Mouse (Mus musculus): ENCODE data around the gene Tjp2.
"Not testable (repeated sequence)": the region's sequence is repeated elsewhere in the genome, so short reads cannot be mapped to it uniquely, and the experiment has no call there.

Gene Tjp2

DNA sequence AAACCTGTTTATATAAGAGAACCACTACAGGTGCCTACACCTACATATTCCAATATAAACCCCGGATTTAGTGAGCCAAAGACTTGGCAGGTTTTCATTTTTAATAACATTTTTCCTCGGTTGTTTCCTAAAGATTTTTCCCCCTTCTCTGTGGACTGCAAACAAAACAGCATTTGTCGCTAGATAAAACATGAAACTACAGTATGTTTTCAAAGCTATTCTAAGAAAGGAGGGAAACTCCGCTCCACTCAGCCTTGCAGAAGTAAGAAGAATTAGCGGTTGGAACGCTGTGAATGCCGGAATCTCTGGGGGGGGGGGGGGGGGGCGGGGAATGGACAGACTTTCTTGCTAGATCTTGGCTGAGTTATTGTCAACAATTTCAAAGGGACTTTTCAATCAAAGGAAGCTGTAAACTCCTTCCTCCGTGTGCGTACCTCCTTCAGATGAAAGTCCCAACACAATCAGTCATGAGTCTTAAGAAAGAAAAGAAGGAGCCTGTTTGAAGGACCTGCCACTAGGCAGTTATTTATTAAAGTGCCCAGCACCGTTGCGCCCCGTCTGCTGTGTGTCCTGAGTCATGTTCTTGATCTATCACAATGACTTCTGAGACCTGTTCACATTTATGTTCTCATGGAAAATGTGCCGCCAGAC lies 3.9 kb downstream of the Tjp2 start:
- DNase-seq: no peak

DNA sequence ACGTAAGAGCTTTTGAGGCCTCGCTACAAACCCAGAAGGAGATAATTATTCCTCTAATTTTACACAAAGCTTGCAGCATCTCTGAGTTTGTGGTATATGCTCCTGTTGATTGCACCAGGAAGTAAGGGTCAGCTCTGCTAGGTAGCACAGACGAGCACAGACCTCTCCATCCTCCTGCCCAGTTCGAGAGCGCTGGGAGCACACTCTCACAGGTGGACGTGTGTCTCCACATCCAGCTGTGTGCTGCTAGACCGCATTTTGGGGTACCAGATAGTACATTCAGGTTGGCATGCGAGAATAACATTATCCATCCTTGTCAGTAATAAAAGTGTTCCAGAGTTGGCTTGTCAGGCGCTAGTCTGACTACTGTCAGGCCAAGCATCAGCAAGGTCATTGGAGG lies 5.8 kb downstream of the Tjp2 start:
- DNase-seq: peak; percentile 87

DNA sequence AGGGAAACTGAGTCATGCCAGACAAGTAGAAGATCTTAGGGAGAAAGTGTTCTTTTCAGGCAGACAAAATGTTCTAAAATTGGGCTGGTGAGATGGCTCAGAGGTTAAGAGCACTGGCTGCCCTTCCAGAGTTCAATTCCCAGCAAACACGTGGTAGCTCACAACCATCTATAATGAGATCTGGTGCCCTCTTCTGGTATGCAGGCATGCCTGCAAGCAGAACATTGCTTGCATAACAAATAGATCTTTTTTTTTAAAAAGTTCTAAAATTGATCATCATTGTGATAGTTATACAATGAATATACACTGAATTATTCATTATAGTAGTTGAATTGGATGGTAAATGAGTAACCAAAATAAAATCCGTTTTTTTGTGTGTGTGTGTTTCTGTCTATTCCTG lies 6.5 kb downstream of the Tjp2 start:
- DNase-seq: no peak

DNA sequence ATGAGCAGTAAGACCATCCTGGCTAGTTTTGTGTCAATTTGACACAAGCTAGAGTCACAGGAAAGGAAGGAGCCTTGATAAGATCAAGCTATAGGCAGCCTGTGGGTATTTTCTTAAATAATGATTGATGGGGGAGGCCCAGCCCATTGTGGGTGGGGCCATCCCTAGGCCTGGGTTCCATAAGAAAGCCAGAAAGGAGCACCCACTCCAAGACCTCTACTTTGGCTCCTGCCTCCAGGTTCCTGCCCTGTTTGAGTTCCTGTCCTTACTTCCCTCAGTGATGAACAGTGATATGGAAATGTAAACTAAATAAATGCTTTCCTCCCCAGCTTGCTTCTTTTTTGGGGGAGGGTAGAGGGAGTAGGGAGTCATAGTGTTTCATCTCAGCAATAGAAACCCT lies 7.0 kb downstream of the Tjp2 start:
- peak; percentile 66 for DNase-seq

DNA sequence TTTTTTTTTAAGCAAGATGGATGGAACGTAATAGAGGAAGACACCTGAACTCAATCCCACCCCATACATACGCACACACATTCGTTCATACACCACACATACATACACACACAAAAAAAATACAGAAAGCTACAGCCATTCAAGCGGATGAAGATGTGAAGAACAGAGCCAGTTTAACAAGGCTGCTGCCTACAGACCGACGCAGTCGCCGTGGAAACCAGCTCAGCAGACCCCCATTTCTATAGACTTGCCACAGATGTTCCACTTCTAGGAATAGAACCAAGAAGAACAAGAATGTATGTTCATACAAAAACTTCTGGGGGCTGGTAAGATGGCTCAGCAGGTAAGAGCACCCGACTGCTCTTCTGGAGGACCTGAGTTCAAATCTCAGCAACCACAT lies 8.1 kb downstream of the Tjp2 start:
- no peak for DNase-seq

DNA sequence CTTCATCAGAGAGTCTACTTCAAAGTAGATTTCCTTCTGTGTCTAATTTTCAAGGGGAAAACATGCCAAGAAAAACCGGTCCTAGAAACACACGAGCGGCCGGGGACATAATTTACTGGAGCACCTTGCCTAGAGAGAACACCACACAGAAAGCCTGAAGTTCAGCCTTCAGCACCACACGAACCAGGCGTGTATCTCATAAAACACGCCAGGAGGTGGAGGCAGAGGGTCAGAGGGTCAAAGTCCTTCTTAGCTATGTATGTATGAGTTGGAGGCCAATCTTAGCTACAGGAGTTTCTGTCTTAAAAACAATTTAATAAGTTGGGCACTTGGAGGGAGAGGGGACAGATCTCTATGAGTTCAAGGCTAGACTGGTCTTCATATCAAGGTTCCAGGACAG lies 9.9 kb downstream of the Tjp2 start:
- DNase-seq: no peak

DNA sequence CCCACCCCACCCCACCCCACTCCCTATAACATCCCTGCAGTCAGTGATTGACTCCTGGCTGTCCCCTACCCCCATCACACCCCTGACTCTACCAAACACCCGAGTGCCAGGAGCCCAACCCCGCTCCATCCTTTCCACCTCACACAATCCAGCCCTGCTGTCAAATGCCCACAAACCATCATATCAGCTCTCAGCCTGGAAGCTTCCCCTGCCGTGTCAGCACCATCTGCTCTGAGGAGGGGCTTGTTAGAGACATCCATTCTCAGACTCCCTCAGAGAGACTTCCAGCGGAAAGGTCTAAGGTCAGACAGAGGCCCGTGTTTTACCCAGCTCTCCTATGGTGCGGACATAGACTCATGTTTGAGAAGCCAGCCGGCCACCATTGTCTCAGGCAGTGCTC lies 11.5 kb downstream of the Tjp2 start:
- no peak for DNase-seq

DNA sequence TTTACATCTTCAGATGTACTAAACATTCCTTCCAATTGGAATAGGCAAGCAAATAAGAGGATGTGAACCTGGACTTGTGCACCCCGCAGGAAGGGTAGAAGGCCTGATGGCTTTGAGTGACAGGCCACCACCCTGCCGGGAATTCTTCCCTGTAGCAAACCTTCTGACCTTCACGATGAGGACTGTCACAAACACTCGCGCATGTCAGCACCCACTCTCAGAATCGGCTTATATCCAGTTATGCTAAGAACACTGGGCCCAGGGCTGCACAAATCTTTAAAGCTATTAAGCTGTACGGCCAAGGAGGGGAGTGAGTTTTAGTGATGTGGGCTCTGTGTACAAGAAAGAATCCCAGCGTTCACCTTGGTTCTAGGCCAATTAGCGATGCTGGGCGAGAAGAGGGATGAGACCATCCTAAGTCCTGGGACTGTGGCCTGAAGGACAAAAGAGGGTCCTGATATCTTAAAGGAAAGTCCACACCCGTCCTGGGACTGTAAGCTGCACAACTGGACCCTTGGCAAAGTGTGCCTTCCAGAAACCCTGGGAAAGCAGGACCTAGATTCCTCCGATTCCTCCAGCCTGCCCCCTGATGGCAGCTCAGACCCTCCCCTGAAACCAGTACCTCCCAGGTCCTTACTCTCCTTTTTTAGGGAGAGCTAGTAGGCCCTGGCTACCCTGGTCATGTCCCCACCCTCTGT lies 12.1 kb downstream of the Tjp2 start:
- DNase-seq: peak; percentile 94

DNA sequence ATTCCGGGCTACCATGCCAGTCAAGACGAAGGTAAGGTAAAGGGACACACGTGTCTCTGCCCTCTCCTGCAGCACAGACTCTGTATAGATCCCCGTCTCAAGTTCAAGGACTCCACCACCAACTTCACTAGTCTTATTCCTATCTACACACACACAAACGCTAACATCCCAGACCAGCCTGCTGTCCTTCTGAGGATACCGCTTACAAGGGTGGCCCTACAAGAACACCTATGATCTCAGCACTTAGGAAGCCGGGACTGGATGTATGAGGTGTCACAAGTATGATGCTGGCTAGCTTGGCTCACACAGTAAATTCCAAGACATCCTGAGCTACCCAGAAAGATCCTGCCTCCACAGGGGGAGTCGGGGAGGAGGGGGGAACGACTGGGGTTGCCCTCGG lies 13.7 kb downstream of the Tjp2 start:
- DNase-seq: peak; percentile 65

DNA sequence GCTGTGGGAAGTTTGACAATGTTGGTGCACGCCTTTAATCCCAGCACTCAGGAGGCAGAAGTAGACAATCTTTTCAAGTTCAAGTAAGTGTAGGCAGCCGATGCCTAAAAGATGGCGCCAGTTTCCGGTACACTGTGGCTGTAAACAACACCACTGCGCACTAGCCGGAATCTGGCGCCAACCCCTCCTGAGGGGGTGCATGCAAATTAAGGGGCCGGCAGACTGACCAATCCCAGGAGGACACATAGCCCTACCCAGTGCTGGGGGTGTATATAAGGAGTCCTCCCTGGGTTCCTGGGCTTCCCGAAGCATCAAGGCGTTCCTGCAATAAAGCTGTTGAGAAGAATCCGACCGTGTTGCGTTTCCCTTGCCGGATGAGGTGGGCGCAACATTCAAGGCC lies 15.3 kb downstream of the Tjp2 start:
- no peak for DNase-seq

DNA sequence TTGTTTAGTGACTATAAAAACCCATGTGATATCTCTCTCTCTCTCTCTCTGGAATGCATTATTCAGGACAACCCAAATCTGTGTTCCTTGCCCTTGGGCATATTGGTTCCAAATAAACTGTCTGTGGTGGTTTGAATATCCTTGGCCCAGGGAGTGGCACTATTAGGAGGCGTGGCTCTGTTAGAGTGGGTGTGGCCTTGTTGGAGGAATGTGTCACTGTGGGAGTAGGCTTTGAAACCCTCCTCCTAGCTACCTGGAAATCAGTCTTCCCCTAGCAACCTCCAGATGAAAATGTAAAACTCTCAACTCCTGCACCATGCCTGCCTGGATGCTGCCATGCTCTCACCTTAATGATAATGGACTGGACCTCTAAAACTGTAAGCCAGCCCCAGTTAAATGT lies 16.9 kb downstream of the Tjp2 start:
- no peak for DNase-seq

DNA sequence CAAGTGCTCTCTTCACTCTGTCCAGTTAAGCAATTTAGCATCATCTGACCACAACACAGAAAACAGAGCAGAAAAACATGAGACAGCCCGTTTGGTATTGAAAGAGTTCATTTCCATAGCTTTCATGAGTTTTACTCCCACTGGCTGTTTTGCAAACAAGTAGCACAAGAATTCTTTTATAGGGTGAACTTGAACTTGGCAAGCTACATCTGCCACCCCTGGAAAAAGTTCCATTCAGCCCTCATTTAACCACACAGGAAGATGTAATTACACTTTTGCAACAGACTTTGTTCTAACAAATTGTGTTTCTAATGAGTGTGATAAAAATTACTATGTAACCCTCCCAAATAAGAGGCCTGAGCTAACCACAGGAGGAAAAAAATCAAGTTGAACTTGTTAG lies 19.8 kb downstream of the Tjp2 start:
- DNase-seq: no peak

DNA sequence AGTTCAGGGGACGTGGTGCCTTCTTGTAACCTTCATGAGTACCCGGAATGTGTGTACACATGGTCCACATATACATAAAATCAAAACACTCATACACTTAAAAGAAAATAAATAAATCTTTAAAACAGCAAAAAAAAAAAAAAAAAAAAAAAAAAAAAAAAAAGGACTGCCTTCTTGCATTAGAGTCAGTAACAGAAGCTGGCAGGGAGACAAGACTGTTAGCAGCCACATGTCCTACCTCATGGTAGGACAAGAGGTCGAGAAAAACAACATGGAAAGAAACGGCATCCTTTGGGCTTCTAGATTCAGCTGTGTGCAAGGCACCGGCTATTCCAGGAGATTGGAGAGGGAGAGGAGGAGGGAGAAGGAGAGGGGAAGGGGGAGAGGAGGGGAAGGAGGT lies 23.0 kb downstream of the Tjp2 start:
- DNase-seq: no peak

DNA sequence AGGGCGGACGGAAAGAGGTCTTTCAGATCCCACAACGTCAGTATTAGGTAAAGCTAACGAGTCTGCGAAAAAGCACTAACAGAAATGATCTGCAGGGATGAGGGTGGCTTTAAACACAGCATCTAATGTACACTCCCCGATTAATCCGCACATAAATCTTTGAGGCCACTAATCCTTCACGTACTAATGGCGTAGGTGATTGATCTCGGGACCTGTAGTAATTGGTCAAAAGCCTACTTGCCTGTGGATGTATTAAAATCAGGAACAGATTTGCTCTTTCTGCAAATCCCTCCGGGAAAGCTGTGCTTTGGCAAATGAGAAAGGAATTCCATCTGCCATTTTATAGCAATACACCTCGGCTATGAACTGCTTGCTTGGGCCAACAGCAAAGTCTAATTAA lies 24.3 kb downstream of the Tjp2 start:
- DNase-seq: no peak

DNA sequence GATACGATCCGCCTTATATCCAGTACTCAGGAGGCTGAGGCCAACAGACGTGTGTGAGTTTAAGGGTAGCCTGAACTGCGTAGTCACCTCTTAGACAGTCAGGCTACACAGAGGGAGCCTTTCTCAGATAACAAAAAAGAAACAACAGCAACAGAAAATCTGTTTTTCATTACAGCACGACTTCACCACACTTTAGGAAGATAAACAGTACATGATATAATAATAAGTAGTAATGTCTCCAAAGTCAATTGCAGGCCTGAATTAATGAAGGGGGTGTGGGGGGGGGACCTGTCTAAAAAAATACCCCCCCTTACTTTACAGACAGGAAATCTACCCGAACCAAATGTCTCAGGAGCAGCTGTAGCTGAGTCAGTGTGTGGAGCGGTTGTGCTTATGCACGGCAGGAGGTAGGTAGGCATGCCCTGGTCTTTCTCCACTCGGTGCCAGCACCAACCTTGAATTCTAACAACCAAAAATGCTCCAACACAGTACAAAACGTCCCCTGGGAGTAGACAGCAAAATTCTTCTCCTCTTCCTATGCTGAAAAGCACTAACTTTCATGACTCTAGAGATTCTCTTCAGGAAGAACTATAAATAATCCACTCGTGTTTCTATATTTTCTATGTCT lies 26.0 kb downstream of the Tjp2 start:
- no peak for DNase-seq

DNA sequence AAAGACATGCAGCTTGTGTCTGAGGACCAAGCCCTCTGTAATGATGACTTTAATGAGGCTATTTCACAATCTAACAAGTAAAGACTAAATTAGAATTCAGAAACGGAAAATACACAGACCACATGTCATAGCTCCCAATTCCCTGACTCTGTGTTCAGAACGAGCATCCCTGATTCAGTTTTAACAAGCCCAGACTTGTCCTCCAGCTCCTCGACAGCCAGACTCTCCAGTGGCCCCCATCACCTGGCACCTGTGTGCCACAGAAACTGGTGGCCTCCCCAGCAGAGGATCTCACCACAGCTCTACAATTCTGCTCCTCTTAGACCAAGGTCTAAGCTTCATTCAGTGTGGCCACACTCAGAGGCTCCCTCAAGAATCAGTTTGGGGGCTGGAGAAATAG lies 27.5 kb downstream of the Tjp2 start:
- DNase-seq: no peak

DNA sequence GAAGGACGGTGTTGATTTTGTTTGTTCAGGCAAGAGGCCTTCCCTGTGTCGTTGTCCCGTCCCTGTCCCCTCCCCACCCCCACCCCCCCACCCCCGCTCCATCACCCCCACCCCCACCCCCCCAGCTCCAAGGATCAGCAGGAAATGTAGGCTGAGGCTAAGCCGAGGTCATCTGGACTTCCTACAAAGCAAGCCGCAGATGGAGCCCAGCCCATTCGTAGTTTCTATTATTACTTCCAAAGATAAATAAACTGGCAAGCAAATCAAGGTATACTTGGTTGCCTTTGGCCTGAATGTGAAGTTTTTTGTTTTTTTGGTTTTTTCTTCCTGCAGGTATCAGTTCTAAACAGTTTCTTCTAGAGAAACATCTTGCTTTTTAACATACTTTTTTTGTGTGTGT lies 29.6 kb downstream of the Tjp2 start:
- DNase-seq: no peak

DNA sequence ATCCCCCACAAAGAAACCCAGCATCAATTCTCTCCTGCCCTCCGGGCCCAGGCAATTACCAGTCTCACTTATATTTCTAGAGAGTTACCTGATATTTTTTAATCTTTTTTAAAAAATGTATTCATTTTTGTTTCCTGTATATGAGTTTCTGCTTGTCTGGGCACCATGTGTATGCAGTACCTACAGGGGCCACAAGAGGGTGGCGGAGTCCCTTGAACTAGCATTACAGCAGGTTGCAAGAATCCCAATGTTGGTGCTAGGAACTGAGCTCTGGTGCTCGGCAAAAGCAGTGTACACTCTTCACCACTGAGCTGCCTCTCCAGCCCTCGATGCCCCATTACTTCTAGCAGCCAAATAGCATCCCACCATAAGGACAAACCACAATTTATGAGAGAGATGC lies 30.6 kb downstream of the Tjp2 start:
- DNase-seq: no peak

DNA sequence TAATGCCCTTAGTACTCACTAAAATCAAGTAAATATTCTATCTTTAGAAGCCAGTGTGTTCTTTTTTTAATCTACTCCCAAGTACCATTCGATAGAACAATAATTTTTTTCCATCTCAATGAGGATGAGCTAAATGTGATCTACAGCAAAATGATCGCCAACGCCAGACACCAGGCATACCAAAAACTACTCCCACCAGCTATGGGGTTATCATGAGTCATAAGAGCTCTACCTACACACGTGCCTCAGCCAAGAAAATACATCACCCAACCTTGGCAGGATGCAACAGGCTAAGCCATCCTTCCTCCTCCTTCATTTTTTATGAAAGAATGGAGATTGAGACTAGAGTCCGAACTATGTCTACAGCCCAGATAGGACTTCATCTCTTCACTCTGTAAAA lies 31.9 kb downstream of the Tjp2 start:
- DNase-seq: no peak

DNA sequence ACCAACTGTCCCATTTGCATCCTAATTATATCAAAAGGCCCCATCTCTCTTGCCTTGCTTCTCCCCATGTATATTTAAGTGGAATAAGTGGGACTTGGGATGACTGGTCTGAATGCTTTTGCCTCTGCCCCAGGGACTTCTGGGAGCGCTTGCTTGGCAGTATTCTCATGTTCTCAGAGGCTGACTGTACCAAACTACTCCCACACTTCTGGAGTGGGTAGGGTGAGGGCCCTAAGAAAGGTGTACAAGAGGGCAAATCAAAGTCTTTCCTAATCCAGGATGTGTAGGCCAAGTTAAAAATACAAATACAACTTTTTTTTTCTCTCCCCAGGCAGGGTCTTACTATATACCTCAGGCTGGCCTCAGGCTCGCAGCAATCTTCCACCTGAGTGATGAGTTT lies 37.0 kb downstream of the Tjp2 start:
- no peak for DNase-seq

DNA sequence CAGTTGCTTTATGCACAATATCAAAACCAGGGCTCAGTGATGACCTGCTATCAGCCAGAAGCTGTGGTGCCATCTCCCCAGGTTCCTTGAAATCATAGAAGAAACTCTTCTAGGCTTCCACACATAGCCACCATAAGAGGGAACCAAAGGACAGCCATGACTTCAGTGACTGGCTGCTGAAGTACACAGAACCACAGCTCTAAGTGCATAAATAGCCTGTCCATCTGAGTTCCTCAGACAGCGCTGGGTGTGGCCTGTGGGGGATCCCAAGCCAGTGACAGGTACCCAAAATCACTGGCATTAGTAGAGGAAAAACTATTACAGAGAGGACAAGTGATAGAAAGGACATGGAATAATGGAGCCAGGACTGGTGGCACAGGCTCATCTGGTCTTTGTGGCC lies 37.5 kb downstream of the Tjp2 start:
- DNase-seq: not testable (repeated sequence)

DNA sequence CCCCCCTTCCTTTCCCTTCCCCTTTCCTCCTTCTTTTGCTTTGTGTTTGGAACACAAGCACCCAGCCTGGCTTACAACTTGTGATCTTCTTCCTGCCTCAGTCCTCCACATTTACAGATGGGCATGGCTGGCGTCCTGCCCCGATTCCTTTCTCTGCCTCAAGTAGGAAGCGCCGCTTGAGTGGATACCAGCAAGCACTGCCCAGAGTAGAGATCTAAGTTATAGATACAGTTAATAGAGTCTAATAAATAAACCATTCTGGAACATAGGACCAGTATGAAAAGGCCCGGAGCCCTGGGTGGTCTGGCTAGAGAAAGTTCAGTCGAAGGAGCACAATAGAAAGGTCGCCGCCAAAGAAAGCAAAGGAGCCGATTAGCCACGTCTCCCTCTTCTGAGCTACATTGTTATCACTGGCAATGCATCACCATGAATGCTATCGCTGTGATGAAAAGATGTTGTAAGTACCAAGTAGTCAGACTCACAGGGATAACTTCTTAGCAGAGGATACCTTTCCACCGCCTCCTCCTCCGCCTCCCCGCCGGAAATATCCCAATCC lies 41.1 kb downstream of the Tjp2 start:
- DNase-seq: no peak

DNA sequence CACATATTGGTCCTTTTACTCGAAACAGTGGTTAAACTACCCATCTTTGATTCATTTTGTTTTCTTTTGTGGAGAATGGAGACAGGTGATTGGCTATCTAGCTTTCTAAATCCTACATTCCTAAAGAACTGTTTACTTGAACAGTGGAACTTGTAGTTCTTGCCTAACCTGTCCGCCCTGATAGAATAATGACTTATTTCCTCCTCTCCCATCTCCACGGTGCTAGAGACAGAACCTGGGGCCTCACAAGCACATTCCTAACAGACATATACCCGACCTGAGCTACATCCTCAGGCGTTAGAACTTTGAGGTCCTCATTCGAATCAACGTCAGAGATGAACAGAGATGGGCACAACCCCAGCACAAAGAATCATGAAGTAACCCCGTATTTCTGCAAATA lies 44.4 kb downstream of the Tjp2 start:
- no peak for DNase-seq

DNA sequence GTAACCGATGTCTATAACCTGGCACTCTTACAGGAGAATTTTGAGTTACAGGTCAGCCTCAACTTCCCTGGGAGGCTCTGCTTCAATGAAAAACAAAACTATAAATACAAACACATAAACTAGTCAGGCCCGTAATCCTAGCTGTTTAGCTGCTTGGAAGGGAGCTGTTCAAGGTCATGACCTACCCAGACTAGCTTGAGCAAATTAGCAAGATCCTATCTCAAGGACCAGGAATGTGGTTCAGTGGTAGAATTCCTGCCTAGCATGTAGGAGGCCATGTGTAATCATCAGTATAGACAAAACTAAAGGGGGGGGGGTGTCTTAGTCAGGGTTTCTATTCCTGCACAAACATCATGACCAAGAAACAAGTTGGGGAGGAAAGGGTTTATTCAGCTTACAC lies 46.7 kb downstream of the Tjp2 start:
- no peak for DNase-seq
